ENCODE assay signal across 10 mouse cellular contexts in genomic region chr15:13765411-13765810, GRCm38 (mm10).
"Had no signal": no experiment of that assay in that cellular context is flagged by ENCODE, and none has a peak within 500 bp of the region (broad histone marks: within the 10 kb centered on the region; RNA-seq: fewer than 3 reads in every experiment).

No protein-coding gene starts in this region.

- DNase-seq: kidney, adult 2 months; kidney, postnatal 36 days; layer of hippocampus, postnatal 36 days; liver; lung, adult 18-20 months; lung, postnatal 10 days; lung, postnatal 36 days; midbrain, embryonic 14.5 days; right cerebral cortex, postnatal 4 days; thymus, postnatal 25 days had no signal
